Mouse (Mus musculus) c-Kit-positive CD71-negative TER-119-negative erythroid progenitor cells, embryonic 14.5 days (primary cell): ENCODE data around the gene Gm49711.
A peak's percentile ranks its signal among the peaks of the same experiment; 100 is the strongest.
"Not testable (repeated sequence)": the region's sequence is repeated elsewhere in the genome, so short reads cannot be mapped to it uniquely, and the experiment has no call there.

Source experiments
- DNase-seq: peaks from one replicate; pipeline ENCODE4 v3.0.0-alpha.2; 2013; ENCODE audit warnings: low read depth

The Gm49711 gene

DNA sequence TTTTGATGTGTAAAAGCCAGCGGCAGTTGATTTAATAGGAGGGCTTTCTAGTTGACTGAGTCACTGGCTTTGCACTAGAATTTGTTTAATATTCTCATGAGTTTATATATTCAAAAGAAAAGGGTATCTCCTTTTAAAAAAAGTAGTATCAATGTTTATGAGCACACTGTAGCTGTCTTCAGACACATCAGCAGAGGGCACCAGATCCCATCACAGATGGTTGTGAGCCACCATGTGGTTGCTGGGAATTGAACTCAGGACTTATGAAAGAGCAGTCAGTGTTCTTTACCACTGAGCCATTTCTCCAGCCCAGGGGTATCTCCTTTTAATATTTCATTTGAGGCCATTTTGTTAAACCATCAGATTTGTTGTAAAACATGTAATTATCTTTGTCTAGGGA is 4.7 kb downstream of the Gm49711 start:
- no peak for DNase-seq

DNA sequence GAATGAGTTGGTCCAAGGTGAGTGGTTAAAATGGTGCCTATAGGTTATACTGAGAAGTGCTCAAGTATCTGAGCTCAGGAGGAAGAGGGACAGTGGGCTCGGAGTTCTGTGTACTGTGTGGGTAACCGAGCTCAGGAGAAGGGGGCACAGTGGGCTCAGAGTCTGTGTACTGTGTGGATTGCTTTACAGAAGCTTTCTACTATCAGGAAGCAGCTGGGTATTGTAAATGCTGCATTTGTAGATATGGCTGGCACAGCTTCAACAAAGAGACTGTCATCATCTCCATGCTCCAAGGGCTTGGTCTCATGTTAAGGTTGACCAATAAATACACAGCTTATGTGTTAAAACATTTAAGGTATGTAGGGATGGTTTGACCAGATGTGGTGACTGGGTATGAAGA is 6.7 kb downstream of the Gm49711 start:
- DNase-seq: no peak

DNA sequence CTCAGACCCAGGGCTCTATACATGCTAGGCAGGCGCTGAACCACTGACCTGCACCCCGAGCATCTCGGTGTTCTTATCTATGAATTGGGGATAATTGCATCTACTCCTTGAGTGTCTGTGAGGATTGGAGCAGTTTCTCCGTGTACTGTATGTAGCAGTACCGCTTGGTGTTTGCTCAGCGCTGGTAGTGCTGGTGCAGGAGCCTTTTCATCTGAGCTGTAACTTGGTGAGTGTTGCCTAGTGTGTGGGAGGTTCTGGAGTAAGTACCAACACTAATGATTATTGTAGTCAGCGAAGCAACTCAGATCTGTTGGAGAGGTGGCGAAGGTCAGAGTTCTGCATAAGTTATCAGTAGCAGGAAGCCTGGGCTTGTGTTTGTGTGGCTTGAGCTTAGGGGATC is 12.2 kb downstream of the Gm49711 start:
- no peak for DNase-seq

DNA sequence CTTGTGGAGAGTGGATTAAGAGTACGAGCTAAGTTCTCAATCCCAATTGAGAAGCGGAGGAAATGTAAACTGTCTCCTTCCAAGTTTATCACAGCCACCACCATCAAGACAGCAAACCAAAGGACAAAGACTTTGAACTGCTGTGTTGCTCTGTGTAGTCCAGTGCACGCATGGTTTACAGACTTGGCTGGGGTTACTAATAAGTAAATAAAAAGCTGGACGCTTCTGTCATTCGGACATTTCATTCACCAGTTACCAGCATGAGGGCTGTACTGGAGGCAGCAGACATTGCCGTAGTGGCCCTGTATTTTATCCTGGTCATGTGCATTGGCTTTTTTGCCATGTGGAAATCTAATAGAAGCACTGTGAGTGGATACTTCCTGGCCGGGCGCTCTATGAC is 18.7 kb downstream of the Gm49711 start:
- DNase-seq: no peak

DNA sequence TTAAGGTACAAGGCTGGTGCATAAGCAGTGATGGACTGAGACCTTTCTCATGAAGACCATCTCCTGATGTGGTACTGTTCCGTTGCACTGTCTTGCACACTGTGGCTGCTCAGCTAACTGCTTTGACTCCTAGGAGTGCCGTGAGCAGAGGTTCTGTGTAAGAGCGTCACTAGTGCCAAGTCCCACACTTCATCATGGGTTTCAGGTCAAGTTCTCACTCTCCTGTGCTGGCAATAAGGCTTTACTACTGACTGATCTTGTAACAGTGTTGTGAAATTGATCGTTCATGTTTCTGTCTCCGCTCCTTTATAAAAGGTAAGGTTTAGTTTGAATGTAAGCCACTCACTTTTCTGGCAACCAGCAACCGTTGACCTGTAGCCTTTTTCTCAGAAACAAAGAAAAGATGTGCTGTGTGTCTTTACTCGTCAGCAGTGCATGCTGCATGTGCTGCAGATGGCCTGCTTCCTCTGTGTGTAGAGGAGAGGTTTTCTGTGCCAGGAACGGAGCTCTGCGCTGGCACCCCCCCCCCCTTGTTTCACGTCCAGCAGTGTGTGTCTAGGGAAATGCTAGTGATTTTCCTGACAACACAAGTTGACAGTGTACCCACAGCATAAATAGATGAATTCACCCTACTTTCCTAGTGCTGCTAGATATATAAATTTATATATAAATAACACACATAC is 25.8 kb downstream of the Gm49711 start:
- DNase-seq: no peak

DNA sequence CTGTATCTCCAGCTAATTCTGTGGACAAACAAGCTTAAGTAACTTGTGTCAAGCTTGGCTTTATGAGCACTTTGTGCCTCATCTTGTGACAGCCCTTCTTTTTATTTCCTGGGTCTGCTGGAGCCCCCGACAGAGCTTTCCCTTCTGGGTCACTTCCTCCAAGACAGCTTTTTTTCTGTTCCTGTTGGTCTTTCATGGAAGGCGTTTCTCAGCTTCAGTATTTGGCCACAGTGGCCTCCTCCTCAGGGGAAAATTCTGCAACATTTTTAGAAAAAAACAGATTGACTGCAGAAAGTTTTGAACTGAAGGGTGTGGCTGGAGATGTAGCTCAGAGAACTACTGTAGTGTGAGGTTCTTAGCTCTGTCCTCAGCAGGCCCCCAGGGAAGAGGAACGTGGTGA is 31.1 kb downstream of the Gm49711 start:
- peak; percentile 5 for DNase-seq

DNA sequence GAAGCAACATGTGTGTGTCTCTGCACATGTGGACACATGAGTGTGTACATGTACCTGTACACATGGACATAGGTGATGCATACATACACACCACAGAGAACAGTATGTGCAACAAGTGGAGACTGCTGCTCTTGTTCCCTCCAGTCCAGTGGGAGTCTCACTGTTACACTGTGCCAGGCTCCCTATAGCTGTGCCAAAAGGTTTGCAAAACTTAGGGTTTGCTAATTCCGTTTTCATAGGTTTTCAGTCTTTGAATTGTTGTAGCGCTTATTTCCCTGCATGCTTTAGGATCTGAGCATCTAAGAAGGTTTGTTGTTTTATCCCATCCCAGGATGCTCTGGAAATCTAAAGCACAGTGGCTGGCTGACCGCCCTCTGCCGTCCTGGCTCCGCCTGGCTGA is 33.8 kb downstream of the Gm49711 start:
- no peak for DNase-seq

DNA sequence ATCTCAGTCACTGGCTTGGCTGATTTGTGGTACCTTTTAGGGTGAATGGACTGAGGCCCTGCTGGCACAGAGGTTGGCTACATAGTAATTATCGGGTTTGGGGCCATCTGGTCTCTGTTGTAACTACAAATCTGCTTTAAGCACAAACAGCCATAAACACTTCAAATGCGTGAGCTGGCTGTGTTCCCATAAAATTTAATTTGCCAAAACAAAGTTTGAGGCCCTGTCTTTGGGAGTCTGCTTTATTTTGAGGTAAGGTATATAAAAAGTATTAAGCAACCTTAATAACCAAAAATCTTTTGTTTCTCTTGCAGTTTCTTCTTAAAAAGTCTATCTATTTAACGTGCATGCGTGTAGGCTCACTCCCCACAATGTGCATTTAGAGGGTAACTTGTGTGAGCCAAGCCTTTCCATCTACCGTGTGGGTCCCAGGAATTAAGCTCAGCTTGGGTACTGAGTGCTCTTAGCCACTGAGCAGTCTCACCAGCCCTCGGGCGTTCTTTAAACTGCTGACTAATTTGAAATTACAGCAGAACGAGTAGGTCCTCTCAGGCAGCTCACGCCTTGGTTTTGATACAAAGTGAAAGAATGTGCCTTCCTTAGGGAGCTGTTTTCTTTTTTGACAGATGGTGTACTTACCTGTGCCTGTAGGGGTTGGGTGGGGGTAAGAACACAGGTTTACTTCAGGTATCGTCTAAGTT is 40.4 kb downstream of the Gm49711 start:
- no peak for DNase-seq

DNA sequence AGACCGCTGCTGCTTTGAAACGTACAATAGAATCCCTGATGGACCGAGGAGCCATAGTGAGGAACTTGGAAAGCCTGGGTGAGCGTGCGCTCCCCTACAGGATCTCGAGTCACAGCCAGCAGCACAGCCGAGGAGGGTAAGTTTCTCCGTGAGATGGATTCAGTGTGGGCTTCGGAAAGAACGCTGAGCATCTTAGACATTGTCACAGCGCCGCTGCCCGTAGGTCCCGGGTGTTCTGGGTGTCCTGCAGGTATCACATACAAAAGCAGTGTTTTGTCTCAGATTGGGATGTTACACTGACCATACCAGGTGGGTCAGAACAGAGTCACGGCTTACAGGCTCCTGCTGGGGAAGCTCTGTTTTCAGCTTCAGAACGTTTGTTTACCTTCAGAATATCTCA is 41.5 kb downstream of the Gm49711 start:
- DNase-seq: no peak

DNA sequence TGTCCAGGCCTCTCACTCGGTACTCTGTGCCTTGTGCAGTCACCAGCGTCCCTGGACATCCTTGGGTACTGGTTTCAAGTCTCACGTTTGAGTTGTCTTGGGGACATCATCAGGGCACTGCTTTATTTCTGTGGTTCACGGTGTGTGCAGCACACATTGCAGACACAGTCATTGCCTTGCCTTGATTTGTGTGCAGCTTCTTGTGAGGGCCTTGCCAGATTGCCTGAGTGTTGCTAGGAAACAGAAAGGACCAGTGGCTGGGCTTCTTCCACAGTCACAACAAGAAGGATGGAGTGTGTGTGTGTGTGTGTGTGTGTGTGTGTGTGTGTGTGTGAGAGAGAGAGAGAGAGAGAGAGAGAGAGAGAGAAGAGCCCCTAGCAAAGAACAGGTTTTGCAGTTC is 42.0 kb downstream of the Gm49711 start:
- DNase-seq: no peak

DNA sequence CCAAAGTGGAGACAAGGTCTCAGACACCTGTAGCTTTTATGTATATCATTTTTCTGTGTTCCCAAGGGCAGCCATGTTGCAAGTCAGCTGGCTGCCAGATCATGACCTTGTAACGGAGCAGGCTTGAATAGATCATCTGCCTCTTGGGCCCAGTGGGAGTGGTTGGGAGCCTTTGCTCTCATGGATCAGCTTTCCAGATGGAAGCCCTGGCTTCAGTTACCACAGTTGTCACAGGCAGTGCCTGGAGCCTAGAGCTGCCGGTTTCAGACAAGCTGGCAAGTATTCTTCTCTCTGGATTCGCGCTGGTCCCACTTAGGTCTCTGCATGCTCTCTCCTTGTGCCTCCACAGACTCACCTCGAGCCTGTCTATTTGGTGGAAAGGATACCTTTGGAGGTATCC is 44.0 kb downstream of the Gm49711 start:
- DNase-seq: no peak

DNA sequence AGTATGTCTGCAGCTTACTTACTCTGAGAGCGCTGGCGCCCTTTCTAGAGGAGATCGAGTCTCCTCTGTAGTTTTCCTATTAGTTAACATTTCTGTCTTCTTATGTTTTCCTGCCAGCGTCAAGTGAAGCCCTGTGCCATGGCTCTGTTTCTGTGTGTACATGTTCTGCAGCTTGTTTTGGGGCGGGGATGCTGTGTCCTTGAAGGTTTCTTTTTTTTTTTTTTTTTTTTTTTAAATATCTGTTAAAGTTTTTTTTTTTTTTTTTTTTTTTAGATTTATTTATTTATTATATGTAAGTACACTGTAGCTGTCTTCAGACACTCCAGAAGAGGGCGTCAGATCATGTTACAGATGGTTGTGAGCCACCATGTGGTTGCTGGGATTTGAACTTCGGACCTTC is 44.8 kb downstream of the Gm49711 start:
- not testable (repeated sequence) for DNase-seq

DNA sequence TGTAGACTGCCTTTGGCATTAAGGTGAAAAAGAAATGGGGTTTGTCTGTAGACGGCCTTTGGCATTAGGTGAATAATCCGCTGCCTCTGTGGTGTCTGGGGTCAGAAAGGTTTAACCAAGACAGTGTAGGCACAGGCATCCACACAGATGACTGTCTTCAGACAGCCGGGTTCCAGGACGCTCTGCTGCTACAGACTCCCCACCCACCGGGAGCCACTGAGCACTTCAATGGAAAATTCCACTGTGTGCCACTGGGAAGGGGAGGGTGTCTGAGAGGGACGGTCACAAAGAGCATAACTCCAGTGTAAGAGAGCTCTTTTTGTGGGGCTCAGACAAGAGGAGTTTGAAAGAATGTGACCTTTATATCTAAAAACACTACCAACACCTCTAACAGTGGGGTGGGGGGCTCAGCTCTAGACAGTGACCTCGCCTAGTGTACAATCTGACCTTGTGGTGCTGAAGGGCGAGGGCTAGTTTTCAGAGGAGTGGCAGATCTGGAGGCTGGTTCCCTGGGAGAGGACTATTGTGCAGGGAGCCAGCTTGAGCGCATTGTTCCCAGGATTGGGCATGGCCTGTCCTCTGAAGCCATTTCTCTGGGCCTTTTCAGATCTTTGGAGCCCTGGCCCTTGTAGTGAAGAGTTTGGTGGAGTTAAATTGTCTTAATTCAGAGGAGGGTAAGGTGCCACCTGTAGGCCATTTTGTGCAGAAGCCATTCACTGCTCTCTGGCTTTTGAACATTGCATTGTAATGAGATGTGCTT is 45.6 kb downstream of the Gm49711 start:
- DNase-seq: no peak

DNA sequence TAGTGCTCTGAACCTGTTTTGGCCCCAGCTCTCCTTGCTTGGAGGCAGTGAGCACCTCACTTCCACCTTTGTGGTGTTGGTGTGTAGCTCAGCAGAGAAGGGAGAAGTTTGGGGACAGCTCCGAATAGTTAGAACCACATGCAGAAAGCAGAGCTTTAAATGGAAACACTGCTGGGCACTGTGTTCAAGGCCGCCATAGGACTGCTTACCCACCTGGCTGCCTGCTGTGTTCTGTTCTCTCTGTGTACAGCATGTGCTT is 46.1 kb downstream of the Gm49711 start:
- DNase-seq: no peak

DNA sequence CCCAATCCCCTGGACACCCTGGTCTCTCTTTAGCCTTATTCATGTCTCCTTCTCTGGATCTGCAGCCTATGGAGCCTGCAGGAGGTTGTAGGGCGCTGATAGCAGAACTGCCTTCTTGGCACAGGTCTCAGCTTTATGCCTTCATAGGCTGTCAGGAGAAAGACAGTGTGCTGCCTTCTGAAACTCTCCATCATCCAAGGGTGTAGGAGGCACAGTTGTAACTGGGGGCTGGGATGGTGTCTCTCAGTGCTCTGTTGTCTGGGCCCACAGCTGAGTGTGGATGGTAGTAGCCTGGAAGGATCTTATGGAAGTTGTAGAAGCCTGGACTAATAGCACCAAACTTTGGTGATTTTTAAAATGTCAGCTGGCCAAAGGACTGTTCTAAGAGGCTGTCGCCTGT is 46.8 kb downstream of the Gm49711 start:
- no peak for DNase-seq

DNA sequence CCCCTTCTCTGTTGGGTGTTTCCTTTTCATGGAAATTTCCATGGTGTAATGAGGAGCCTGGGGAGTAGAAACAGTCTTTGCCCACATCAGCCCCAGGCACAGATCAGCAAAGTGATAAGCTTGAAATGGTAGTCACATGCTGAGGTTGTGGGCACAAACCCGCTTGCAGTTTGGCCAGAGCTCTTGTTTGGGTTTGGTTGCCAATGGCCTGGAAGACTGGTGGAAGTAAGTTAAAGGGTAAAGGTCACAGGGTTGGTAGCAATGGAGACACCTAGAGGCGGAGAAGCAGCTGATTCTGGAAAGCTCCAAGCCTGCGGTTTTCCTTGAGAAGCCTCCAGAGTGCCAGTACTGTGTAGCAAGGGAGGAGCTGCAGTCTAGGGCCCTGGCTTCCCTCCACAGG is 47.5 kb downstream of the Gm49711 start:
- DNase-seq: no peak

DNA sequence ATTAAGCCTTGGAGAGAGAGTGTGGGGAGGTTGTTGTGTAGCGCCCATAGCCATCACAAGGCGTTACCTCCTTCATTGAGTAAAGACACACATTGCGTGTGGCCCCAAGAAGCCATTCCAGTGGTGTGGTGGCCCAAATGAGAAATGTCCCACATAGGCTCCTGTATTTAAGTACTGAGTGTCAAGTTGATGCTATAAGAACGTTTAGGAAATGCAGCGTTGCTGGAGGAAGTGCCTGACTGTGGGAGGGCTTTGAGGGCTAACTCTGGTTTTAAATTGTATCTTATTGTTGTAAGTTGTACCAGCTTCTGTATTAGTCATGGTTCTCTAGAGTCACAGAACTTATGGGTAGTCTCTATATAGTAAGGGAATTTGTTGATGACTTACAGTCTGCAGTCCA is 49.2 kb downstream of the Gm49711 start:
- no peak for DNase-seq

DNA sequence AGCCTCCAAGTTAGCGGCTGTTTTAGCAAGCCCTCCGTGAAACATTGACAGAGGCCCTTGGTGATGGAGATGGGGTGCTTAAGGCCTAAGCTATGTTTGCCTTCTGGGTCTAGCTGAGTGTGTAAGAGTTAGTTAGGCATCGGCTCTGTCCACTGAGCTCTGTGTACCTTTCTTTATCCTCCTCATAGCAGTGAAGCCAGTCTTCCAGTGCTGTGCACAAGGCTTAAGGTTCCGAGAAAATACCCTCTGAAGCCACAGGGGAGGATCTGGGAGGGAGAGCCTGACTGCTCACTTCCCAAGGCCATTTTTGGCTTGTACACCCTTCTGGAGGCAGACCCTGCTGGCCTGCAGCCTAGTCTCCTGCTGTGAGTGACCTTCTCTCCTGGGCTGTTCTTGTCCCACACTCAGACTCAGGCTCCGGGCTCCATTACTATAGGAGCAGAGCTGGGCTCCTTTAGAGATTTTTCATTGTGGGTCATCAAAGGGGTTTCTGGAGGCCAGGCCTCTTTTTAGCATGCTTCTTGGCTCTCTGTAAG is 56.7 kb downstream of the Gm49711 start:
- DNase-seq: no peak

DNA sequence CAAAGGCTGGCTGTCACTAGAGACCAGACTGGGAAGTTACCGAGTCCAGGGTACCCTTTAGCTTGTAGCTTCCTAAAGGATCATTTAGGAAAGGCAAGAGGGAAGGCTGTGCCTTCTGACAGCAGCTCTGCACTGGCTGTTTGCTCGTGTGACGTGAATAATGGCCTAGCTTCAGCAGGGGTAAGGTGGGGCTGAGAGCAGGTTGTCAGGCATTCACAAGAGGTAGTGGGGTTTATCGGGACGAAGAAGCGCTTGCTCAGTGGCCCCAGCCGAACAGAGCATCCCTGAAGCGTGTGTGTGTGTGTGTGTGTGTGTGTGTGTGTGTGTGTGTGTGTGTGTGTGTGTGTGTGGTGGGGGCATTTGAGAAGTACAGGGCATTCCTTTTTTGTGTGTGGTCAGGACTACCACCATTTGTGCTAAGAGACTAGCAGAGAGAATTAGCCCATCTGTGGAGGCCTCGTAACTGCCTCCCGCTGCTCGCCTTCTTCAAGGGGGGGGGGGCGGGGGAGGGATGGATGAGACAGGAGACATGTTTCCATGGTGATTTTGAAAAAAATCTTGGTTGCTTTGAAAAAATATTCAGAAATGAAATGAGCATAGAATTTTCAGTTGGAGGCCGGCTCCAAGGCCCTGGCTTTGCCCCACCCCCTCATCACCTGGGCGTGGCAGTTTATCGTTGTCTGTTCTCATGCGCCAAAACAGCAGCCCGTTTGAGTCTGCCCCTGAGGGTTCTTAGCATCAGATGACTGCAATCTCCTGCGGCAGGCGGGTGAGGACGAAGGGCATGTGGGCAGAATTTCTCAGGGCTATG is 57.7 kb downstream of the Gm49711 start:
- peak; percentile 12 for DNase-seq

DNA sequence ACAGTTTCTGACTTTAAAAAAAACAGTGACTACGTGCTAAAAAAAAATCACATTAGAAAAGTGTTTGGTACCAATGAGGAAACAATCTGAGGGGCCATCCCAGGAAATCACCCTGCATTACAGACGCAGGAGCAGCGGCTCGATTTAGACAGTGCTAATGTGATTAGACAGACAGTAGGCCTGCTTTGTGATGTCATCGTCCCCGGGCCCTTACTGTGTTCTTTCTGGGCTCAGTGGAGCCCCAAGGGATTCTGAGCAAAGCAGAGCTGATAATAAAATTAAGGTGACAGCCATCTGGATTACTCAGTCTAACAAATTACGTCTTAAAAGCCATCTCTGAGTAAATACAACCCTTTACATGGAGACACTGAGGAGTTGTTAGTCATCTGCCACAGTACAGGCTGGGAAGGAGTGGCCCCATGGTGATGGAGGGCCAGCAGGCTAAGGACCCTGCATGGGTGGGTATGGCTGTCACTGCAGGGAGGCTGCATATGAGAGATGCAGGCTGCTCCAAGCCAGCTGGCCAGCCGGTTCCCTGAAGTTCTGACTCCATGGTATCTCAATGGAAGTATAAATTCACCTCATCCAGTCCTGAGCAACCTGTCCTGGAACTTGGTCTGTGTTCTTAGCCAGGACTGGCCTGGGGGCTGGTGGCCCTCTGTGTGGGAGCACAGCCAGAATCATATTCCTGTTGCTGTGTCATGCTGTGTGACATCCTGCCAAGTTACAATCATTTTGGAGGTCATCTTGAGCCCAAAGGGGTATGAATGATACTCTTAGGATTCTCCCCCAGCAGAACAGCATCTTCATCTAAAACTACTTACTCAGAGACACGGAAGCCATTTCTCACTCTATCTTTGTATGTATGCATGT is 59.5 kb downstream of the Gm49711 start:
- DNase-seq: no peak

DNA sequence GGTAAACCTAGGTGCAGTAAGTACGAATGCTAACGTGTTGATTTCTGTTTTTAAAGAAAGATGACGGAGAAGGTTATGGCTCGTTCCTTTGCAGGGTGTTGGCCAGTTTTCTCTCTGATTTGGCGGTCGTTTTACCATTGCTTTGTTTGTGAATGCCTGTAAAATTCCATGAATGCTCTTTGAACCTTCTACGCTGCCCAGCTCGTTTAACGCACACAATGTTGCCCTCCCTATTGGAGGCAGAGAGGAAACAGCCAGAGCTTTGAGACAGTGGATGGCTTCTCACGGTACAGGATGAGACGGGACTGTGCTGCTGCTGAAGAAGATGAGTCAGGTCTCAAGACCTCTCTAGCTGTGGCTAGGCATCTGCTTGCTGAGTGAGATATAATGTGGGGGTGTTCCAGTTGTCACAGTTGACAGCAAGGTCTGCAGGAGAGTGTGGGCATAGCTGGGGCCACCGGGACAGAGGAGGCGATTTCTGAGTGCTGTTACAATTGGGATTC is 60.9 kb downstream of the Gm49711 start:
- no peak for DNase-seq
